Mouse (Mus musculus) liver, embryonic 14.5 days (tissue): ENCODE data around the gene Klhl35.

ENCODE experiments used
- CTCF ChIP-seq: IDR thresholded peaks from 2 replicates; pipeline ENCODE4 v1.5.1; 2016; ENCODE audit warnings: antibody characterized with exemption, low read depth, control low read depth
- EP300 ChIP-seq: IDR thresholded peaks from 2 replicates; pipeline ENCODE4 v1.6.1; 2016; ENCODE audit warnings: antibody characterized with exemption, low read depth

GRCm38 (mm10) chr7:99516814-99517157, 51.0 kb downstream of the Klhl35 start:
- TF ChIP-seq CTCF (no peak), EP300 (no peak)
